Mouse (Mus musculus) cortical plate, adult 2 months (tissue): ENCODE measurements around the gene Nsmce4a. TPM values are rescaled to one million over a fixed set of nuclear protein-coding genes. Genes with fewer than 3 reads are reported as not detected.
A peak's percentile ranks its signal among the peaks of the same experiment; 100 is the strongest.

Source experiments
- H3K27ac ChIP-seq: fragments of 200-500 bp; 2 replicates; pipeline ENCODE4 v1.5.1; 2012; ENCODE audit warnings: low read length, control low read depth, inconsistent platforms; ENCODE audit not compliant: insufficient read depth
- H3K4me1 ChIP-seq: fragments of 200-500 bp; 2 replicates; pipeline ENCODE4 v1.6.1; 2011; ENCODE audit warnings: low read length; ENCODE audit not compliant: control insufficient read depth, insufficient read depth
- H3K4me3 ChIP-seq: fragments of 200-500 bp; 2 replicates; pipeline ENCODE4 v1.5.1; 2011; ENCODE audit warnings: mild to moderate bottlenecking, low read length, control low read depth; ENCODE audit not compliant: insufficient read depth
- CTCF ChIP-seq: fragments of 200-500 bp; IDR thresholded peaks from 2 replicates; pipeline ENCODE4 v1.5.1; 2011; ENCODE audit warnings: mild to moderate bottlenecking, control low read depth, low read length; ENCODE audit not compliant: insufficient read depth; ENCODE audit errors: extremely low read depth
- POLR2A ChIP-seq: fragments of 200-500 bp; IDR thresholded peaks from 2 replicates; pipeline ENCODE4 v1.6.1; 2011; ENCODE audit warnings: mild to moderate bottlenecking, low read length, control low read depth; ENCODE audit not compliant: insufficient read depth; ENCODE audit errors: extremely low read depth
- polyA plus RNA-seq: library from polyadenylated mRNA; depleted of rRNA; stranded (reverse); fragments of >200 nt; gene quantifications from 2 replicates; pipeline ENCODE4 v1.2.3, GENCODE M21; 2012; rRNA removed

Gene Nsmce4a
- 37.1 and 39.2 TPM in 2 replicates for polyA plus RNA-seq

GRCm38 (mm10) chr7:130572821-130573220 is at the start of gene Nsmce4a:
TSS of gene Nsmce4a (minus strand) at chr7:130573118.
- H3K4me1 ChIP-seq = peaks cover 2% of the 10 kb centered on the region; the same call in 1 of the 2 replicates
- H3K27ac ChIP-seq = no peak within 1 kb of the TSS
- H3K4me3 ChIP-seq = no peak within 1 kb of the TSS
- TF ChIP-seq CTCF (no peak), POLR2A (no peak)

- no peak overlapping the region for H3K27ac ChIP-seq
- TF ChIP-seq POLR2A (no peak), CTCF (no peak)
These were observed 49.4 kb upstream of the Nsmce4a start for GRCm38 (mm10) chr7:130622359-130622758.

GRCm38 (mm10) chr7:130621953-130622352 is 49.0 kb upstream of the Nsmce4a start:
- Histone ChIP-seq H3K4me3 (no peak overlapping the region), H3K4me1 (no peaks in the 10 kb centered on the region), H3K27ac (no peak overlapping the region)
- no peak for TF ChIP-seq POLR2A
- no peak for TF ChIP-seq CTCF

More at GRCm38 (mm10) chr7:130622359-130622758, 49.4 kb upstream of the Nsmce4a start:
- H3K4me3 ChIP-seq = no peak overlapping the region
- no peaks in the 10 kb centered on the region for H3K4me1 ChIP-seq

GRCm38 (mm10) chr7:130621068-130621467 is 48.1 kb upstream of the Nsmce4a start:
- Histone ChIP-seq H3K4me1 (no peaks in the 10 kb centered on the region), H3K27ac (no peak overlapping the region), H3K4me3 (no peak overlapping the region)
- no peak for TF ChIP-seq POLR2A
- no peak for TF ChIP-seq CTCF

- Histone ChIP-seq H3K27ac (no peak overlapping the region), H3K4me1 (no peaks in the 10 kb centered on the region), H3K4me3 (no peak overlapping the region)
- TF ChIP-seq POLR2A (no peak), CTCF (no peak)
These were observed 44.7 kb upstream of the Nsmce4a start for GRCm38 (mm10) chr7:130617591-130617990.

- Histone ChIP-seq H3K4me1 (no peaks in the 10 kb centered on the region), H3K27ac (no peak overlapping the region), H3K4me3 (no peak overlapping the region)
- TF ChIP-seq POLR2A = no peak
- TF ChIP-seq CTCF = no peak
These were observed 41.1 kb upstream of the Nsmce4a start for GRCm38 (mm10) chr7:130613973-130614372.

GRCm38 (mm10) chr7:130606958-130607357 is 34.0 kb upstream of the Nsmce4a start:
- Histone ChIP-seq H3K27ac (no peak overlapping the region), H3K4me3 (no peak overlapping the region), H3K4me1 (peaks cover 3% of the 10 kb centered on the region; the same call in 1 of the 2 replicates)
- TF ChIP-seq POLR2A (no peak), CTCF (no peak)

GRCm38 (mm10) chr7:130605111-130605510 is 32.2 kb upstream of the Nsmce4a start:
- Histone ChIP-seq H3K4me1 (peaks cover 3% of the 10 kb centered on the region; the same call in 1 of the 2 replicates), H3K4me3 (no peak overlapping the region), H3K27ac (no peak overlapping the region)
- TF ChIP-seq CTCF (peak; percentile 53), POLR2A (no peak)

GRCm38 (mm10) chr7:130604390-130604789 is 31.5 kb upstream of the Nsmce4a start:
- TF ChIP-seq POLR2A (no peak), CTCF (no peak)

GRCm38 (mm10) chr7:130603556-130603955 is 30.6 kb upstream of the Nsmce4a start:
- no peak overlapping the region for H3K4me3 ChIP-seq
- no peak overlapping the region for H3K27ac ChIP-seq
- peaks cover 3% of the 10 kb centered on the region; the same call in 1 of the 2 replicates for H3K4me1 ChIP-seq
- TF ChIP-seq CTCF (no peak), POLR2A (no peak)

More at GRCm38 (mm10) chr7:130604390-130604789, 31.5 kb upstream of the Nsmce4a start:
- no peak overlapping the region for H3K4me3 ChIP-seq
- peaks cover 3% of the 10 kb centered on the region; the same call in 1 of the 2 replicates for H3K4me1 ChIP-seq
- H3K27ac ChIP-seq = no peak overlapping the region
